Mouse (Mus musculus) T-cell, adult 2 months (primary cell): ENCODE results near the gene Grm7.

Experiments used
- DNase-seq: peaks from one replicate; pipeline ENCODE4 v3.0.0; 2022; ENCODE audit warnings: low spot score

Grm7 gene

GRCm38 (mm10) chr6:110982013-110982412 is 336.6 kb downstream of the Grm7 start:
- no peak for DNase-seq

DNA sequence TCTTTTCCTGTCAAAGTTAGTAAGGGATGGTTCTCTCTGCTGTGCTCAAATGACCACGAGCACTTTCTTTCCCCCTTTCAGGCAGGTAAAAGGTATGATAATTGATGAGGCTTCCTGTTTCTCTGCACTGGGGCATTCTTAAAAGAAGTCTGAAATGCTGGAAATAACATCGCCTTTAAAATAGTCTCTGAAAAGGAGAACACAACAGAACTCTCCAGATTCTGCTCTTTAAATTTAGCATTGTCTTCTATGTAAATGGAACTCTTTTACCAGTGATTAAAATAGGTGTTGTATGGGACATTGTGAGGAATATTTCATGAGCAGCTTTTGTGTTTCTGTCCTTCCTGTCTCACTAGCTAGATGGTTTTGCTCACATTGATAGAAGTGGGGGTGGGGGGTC is 393.7 kb downstream of the Grm7 start:
- no peak for DNase-seq

- no peak for DNase-seq
Observed at GRCm38 (mm10) chr6:111045896-111046295, 400.5 kb downstream of the Grm7 start.

DNA sequence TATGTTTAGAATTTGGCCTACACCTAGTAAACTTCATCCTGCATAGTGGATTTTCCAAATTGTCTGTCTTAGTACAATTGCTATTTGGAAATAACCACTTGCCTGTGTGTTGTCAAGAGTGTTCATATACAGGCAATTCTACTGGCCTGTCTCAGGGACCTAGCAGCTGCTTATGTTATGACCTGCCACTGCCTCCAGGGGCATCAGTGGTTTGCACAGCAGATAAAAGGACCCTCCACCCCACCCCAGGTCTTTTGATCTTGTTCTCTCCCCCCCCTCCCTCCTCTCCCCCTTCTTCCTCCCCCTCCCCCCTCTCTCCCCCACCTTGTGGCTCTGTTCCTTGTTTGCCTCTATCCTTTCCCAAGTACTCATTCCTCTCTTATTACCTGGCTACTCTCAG is 403.9 kb downstream of the Grm7 start:
- no peak for DNase-seq

GRCm38 (mm10) chr6:111054001-111054975 is 408.9 kb downstream of the Grm7 start:
- DNase-seq: no peak

- no peak for DNase-seq
Observed at GRCm38 (mm10) chr6:111057798-111058197, 412.4 kb downstream of the Grm7 start.

DNA sequence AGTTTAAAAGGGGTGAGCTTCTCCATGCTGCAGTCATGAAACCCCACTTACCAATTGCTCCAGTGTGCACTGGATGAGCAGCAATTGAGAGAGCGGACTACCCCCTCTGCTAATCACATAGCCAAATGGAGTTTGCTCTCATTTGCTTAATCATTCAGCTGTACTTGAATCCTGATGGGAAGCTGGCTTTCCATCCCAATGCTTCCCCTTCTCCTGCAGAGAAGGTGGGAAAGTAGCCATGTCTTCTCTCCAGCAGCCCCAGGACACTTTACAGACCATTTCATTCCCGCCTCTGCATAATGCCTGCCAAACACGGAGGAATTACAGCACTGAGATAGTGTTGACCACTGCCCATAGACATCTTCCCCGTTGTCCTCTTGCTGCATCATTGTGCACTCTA is 414.6 kb downstream of the Grm7 start:
- DNase-seq: no peak

DNA sequence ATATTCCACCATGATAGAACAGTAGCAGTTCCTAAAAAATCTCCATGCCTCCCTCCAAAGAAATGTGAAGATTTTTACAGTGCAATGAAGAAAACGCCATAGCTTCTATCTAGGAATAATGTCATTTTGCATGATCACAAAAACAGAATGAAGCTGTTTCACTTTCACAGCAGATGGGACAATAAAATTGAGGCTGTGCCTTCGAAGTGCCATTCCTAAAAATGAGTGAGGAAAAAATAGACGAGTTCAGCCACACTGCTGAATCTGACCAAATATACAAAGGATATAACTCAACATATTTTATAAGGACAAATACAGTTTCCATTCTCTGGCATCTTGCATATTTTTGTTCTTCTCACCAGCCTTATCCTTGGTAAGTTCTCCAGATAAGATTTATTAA is 439.2 kb downstream of the Grm7 start:
- no peak for DNase-seq

DNA sequence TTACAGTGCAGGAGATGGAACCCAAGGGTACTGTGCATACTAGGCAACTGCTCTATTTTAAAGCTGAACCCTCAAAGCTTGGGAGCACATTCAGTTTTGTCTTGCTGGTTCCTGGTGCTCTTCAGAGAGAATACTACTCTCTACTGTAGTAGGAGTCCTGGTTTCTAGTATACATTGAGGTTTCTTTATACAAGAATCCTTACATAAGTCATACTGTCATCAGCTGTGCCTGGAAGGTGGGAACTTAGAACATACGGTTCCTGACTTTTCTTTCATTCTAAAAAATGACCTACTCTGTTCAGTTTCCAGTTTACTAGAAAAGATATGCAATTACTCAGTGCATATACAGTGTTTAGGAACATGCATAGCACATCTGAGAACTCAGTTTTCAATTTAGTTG is 449.4 kb downstream of the Grm7 start:
- DNase-seq: no peak

GRCm38 (mm10) chr6:111105485-111105884 is 460.1 kb downstream of the Grm7 start:
- DNase-seq: no peak

DNA sequence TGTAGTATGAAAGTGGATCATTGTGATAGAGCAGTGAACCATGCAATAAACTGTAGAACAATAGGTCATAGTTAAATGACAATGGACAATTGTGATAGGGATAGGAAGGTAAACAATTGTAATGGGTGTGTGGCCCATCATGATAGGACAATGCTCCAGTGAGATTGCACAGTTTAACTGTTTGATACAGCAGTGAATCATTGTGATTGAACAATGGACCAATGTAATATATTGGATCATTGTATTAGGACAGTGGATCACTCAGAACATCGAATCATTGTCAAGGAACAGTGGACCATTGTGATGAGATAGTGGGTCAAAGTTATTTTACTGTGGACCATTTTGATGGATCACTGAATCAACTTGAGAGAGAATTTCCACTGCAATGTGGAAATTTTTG is 515.7 kb downstream of the Grm7 start:
- no peak for DNase-seq

DNA sequence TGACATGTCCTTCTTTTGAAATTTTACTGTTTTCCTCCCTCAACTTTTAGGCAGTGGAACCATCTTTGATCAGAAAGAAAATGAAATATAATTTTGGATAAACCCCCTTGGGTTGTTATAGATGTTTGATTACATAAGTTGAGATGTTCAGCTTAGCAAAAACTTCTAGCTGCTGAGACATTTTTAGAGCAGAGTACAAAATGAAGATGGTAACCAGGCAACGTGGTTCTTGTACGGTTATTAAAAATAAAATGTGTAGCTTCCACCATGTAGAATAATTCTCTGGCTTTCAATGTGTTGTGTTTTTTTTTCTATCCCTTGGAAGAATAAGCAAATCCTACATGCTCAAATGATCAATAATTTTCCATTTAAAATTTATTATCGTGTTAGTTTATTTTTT is 550.0 kb downstream of the Grm7 start:
- no peak for DNase-seq

GRCm38 (mm10) chr6:111221083-111221729 is 575.8 kb downstream of the Grm7 start:
- no peak for DNase-seq

- DNase-seq: no peak
Observed at GRCm38 (mm10) chr6:111255215-111255614, 609.8 kb downstream of the Grm7 start.

DNA sequence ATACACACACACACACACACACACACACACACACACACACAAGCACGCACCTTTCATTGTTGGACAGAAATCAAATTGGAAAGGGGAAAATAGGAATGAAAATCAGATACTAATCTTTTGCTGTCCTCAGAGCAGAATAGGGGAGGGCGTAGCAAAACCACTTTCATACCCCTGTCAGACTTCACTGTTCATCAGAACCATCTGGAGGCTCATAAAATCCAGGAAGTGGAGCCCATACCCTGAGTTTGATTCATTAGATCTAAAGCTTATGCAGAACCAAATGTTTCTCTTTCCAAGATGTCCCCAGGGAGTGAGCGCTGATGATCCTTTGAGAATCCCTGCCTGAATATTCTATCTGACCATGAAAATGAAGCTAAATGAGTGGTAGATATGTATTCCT is 611.6 kb downstream of the Grm7 start:
- no peak for DNase-seq

GRCm38 (mm10) chr6:111258256-111258655 is 612.9 kb downstream of the Grm7 start:
- DNase-seq: no peak

DNA sequence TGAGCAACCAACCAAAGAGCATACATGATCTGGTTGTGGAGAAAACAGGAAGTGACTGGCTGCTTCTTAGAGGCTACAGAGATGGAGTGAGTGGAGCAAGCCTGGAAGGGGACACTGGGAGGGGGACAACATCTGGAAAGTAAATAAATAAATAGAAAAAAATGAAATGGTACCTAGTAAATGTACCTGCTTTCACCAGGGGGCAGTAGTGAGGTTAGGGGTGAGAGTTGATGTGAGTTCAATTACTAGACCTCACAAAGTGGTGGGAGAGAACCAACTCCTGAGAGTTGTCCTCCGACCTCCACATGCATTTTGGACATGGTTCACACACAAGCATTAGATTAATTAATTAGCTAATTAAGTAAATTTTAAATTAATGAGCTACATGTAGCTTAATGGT is 615.8 kb downstream of the Grm7 start:
- no peak for DNase-seq

- no peak for DNase-seq
Observed at GRCm38 (mm10) chr6:111276657-111277056, 631.3 kb downstream of the Grm7 start.

DNA sequence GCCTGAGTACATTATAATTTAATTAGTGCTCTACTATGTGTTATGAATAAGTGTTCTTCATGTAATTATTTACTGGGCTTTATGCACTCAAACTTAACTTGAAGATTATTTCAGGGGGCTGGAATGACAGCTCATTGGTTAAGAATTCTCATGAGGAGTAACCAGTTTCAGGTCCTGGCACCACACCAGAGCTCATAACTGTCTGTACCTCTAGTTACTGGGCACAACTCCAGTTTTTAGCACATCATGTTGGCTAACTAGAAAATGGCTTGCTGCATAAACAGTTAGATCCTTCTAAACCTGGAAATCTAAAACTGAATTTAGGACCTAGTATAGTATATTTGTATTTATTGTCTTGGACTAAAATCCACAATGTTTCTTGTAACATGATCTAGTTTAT is 633.1 kb downstream of the Grm7 start:
- no peak for DNase-seq

- DNase-seq: no peak
Observed at GRCm38 (mm10) chr6:111293505-111294001, 648.2 kb downstream of the Grm7 start.

DNA sequence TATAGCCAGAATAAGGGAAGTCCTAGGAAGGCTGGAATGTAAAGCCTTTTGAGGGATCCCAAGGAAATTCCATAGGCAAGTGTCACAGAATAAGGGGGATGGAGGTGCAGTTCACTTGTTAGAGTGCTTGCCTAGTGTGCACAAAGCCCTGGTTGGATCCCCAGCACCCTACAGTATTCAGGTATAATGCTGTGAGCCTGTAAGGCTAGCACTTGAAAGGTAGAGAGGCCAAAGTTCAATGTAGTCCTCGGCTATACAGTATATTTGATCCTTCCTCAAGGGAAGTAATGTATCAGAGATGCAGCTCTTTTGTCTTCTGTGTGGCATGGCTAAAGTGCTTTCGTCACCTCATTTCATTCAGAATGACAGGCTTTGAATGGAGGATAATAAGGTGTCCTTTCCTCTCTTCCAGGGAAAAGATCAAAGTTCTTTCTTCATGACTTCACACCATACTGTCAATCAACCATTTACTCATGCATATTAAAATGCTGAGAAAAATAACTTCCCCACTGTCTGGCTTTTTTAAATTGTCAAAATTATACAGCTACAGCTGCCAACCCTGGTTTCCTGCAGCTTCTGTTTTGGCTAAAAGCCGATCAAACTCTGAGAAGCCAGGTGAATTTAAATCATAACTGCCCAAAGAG is 658.7 kb downstream of the Grm7 start:
- DNase-seq: no peak

- DNase-seq: no peak
Observed at GRCm38 (mm10) chr6:111361681-111362080, 716.3 kb downstream of the Grm7 start.

GRCm38 (mm10) chr6:111368111-111368510 is 722.7 kb downstream of the Grm7 start:
- no peak for DNase-seq
